Mouse (Mus musculus) forebrain, embryonic 10.5 days (tissue): Measurements from ENCODE around the gene Utp15. TPM values are rescaled to one million over a fixed set of nuclear protein-coding genes. Genes with fewer than 3 reads are reported as not detected.

Source experiments
- DNase-seq: peaks from one replicate; pipeline ENCODE4 v3.0.0-alpha.2; 2017; ENCODE audit warnings: low spot score; ENCODE audit errors: extremely low spot score
- H3K27ac ChIP-seq: fragments of 300-500 bp; sonication (generic); 2 replicates; pipeline ENCODE4 v1.5.1; 2016; ENCODE audit warnings: mild to moderate bottlenecking
- H3K27me3 ChIP-seq: fragments of 300-500 bp; sonication (generic); 2 replicates; pipeline ENCODE4 v1.6.1; 2016; ENCODE audit warnings: mild to moderate bottlenecking; ENCODE audit not compliant: poor library complexity, severe bottlenecking
- H3K36me3 ChIP-seq: fragments of 300-500 bp; sonication (generic); replicated peaks from 2 replicates; pipeline ENCODE4 v1.6.1; 2016; ENCODE audit warnings: mild to moderate bottlenecking, moderate library complexity
- H3K4me1 ChIP-seq: fragments of 300-500 bp; sonication (generic); 2 replicates; pipeline ENCODE4 v1.6.1; 2016
- H3K4me3 ChIP-seq: fragments of 300-500 bp; sonication (generic); 2 replicates; pipeline ENCODE4 v1.5.1; 2016; ENCODE audit warnings: mild to moderate bottlenecking, moderate library complexity
- H3K9me3 ChIP-seq: fragments of 300-500 bp; sonication (generic); 2 replicates; pipeline ENCODE4 v1.6.1; 2016; ENCODE audit warnings: mild to moderate bottlenecking, moderate library complexity
- WGBS: fragments of 180-500 bp; shearing (Covaris S2); methylation state at CpG from one replicate; pipeline ENCODE4 v1.1.7; 2016; 5-methylcytosine and 5-hydroxymethylcytosine counted together
- polyA plus RNA-seq: library from polyadenylated mRNA; unstranded; fragments of >200 nt; fragmentation: Nextera tagmentation; extraction: Ambion mirVana; gene quantifications from 2 replicates; pipeline ENCODE4 v1.2.1, GENCODE M21; 2016

The Utp15 gene
- polyA plus RNA-seq, 1 experiment from 2014 or later, result 50.7 TPM

DNA sequence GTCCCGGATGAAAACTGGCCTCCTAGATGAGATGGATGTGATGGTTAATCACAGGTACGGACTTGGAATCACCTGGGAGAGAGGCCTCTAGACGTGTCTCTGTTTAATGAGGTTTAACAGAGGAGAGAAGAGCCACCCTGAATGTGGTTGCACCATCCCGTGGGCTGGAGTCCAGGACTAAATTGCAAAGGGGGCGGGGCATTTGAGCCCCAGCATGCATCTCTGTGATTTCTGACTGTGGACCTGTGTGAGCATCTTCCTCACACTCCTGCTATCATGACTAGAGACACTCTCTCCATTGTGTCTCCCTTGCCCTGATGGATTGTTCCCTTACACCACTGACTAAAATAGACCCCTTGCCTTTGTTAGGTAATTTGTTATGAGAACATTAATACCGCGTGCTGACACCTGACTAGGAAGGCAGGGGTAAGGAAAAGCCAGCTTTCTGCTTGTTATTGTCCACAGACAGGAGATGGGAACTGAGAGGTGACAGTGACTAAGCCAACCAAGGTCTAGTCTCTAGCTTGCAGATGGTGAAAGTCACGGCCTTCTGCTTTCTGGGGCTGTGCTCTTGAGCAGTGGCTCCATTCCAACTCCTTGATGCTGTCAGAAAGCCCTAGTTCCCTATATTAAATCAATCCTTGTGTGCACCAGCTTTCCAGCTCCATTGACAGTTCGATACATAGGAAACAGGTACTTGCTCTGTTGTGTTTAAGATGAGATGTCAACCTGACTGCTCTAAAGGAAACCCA, 21.1 kb downstream of the Utp15 start:
- 76% methylated on average over 9 of the region's 9 CpGs for WGBS
- H3K4me1 ChIP-seq, result no peaks in the 10 kb centered on the region
- no peak overlapping the region for H3K4me3 ChIP-seq
- H3K9me3 ChIP-seq, result no peaks in the 10 kb centered on the region
- peaks cover 3% of the 10 kb centered on the region; the same call in 1 of the 2 replicates for H3K36me3 ChIP-seq
- H3K27ac ChIP-seq, result no peak overlapping the region
- DNase-seq, result no peak
- H3K27me3 ChIP-seq, result no peaks in the 10 kb centered on the region

DNA sequence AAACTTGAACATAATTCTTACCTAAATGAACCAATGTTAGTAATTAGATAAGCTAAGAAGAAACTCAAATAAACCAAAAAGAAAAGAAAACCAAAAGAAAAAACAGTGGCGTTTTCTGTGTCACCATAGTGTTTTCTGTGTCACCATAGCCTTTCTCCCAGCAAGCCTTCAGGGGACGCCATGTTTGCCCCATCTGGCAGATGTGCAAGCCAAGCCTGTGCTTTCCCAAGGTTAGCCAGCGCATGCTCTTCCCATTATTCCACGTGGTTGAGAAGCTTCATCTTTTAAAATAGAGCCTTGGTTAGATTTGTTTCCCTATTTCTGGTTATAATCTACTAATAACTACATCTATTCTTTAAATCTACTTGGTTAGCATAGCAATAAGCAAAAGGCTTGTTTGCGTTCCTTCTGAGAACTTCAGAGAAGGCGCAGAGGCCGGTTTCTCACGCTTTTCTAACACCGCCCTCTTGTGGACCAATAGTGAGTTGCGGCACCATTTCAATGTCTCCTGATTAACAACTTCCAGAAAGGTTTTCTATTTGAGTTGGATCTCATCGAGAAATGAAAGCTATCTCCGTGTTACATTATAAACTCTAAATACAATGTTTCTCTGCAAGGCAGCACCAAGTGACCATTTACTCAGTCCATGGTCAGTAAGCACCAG, 22.7 kb downstream of the Utp15 start:
- Histone ChIP-seq H3K9me3 (no peaks in the 10 kb centered on the region), H3K27me3 (no peaks in the 10 kb centered on the region), H3K4me1 (no peaks in the 10 kb centered on the region), H3K4me3 (no peak overlapping the region), H3K27ac (no peak overlapping the region), H3K36me3 (no peaks in the 10 kb centered on the region)
- DNase-seq, result peak; percentile 65
- 24% methylated on average over 12 of the region's 12 CpGs for WGBS

- 82% methylated on average over 6 of the region's 6 CpGs for WGBS
These were observed 27.4 kb downstream of the Utp15 start for GRCm38 (mm10) chr13:98235451-98235850.

GRCm38 (mm10) chr13:98230511-98230910, 32.3 kb downstream of the Utp15 start:
- 95% methylated on average over 1 of the region's 1 CpGs for WGBS
- Histone ChIP-seq H3K27ac (no peak overlapping the region), H3K9me3 (no peaks in the 10 kb centered on the region), H3K4me1 (peaks cover 11% of the 10 kb centered on the region), H3K36me3 (no peaks in the 10 kb centered on the region), H3K4me3 (no peak overlapping the region), H3K27me3 (no peaks in the 10 kb centered on the region)
- no peak for DNase-seq

More at GRCm38 (mm10) chr13:98235451-98235850, 27.4 kb downstream of the Utp15 start:
- Histone ChIP-seq H3K4me3 (no peak overlapping the region), H3K4me1 (no peaks in the 10 kb centered on the region), H3K27me3 (no peaks in the 10 kb centered on the region), H3K9me3 (no peaks in the 10 kb centered on the region), H3K27ac (no peak overlapping the region), H3K36me3 (no peaks in the 10 kb centered on the region)
- DNase-seq, result no peak

- Histone ChIP-seq H3K9me3 (no peaks in the 10 kb centered on the region), H3K27ac (no peak overlapping the region), H3K36me3 (no peaks in the 10 kb centered on the region), H3K4me1 (peaks cover 16% of the 10 kb centered on the region), H3K27me3 (peaks cover 6% of the 10 kb centered on the region; the same call in 1 of the 2 replicates), H3K4me3 (no peak overlapping the region)
- 84% methylated on average over 2 of the region's 2 CpGs for WGBS
- no peak for DNase-seq
These were observed 36.6 kb downstream of the Utp15 start for GRCm38 (mm10) chr13:98226225-98226624.

GRCm38 (mm10) chr13:98222848-98223247, 40.0 kb downstream of the Utp15 start:
- no peaks in the 10 kb centered on the region for H3K36me3 ChIP-seq
- H3K9me3 ChIP-seq, result no peaks in the 10 kb centered on the region
- DNase-seq, result peak; percentile 43
- H3K4me3 ChIP-seq, result no peak overlapping the region
- peaks cover 6% of the 10 kb centered on the region; the same call in 1 of the 2 replicates for H3K27me3 ChIP-seq
- peak overlapping the region; percentile 51; the same call in 1 of the 2 replicates for H3K27ac ChIP-seq
- peaks cover 5% of the 10 kb centered on the region; the same call in 1 of the 2 replicates for H3K4me1 ChIP-seq
- WGBS, result 38% methylated on average over 12 of the region's 12 CpGs

DNA sequence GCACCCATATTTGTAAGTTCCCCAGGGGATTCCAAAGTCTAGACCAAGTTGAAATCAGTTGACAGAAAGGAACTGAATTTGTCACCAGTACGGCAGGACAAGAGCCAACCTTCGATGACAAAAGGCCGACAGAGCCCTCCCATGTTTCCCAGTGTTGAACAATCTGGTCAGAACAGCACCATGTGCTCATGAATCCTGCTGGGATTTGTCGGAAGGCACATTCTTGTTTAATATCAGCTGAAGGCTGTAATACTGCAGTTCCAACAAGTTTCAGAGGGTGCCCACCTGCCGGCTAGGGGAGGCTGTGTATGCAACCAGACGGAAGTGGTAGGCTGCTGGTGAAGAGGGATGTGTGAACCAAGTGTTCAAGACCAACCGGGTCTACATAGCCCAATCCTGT, 52.7 kb downstream of the Utp15 start:
- H3K4me1 ChIP-seq, result peaks cover 18% of the 10 kb centered on the region
- no peak for DNase-seq
- no peaks in the 10 kb centered on the region for H3K36me3 ChIP-seq
- no peaks in the 10 kb centered on the region for H3K9me3 ChIP-seq
- 89% methylated on average over 7 of the region's 7 CpGs for WGBS
- no peak overlapping the region for H3K27ac ChIP-seq
- H3K27me3 ChIP-seq, result peaks cover 30% of the 10 kb centered on the region
- no peak overlapping the region for H3K4me3 ChIP-seq

GRCm38 (mm10) chr13:98208842-98209241, 54.0 kb downstream of the Utp15 start:
- peak; percentile 37 for DNase-seq
- no peak overlapping the region for H3K27ac ChIP-seq
- peaks cover 42% of the 10 kb centered on the region for H3K27me3 ChIP-seq
- no peaks in the 10 kb centered on the region for H3K9me3 ChIP-seq
- peaks cover 23% of the 10 kb centered on the region for H3K4me1 ChIP-seq
- WGBS, result 40% methylated on average over 9 of the region's 9 CpGs
- H3K4me3 ChIP-seq, result no peak overlapping the region
- H3K36me3 ChIP-seq, result no peaks in the 10 kb centered on the region

DNA sequence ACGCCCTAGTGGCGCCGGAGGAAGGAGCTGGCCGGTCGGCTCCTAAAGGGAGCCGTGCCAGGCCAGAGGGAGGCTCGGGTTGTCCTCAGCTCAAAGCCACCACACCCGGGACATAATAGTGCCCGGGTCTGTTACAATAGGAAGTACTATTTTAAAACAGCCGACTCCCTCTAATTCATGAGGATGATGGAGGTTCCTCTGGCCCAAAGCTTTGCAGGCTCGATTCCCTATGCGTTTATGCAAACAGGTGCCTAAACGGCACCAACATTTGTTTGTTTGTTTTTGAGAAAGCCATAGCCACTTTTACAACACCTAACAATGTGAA, 56.3 kb downstream of the Utp15 start:
- 3% methylated on average over 13 of the region's 13 CpGs for WGBS
- H3K9me3 ChIP-seq, result no peaks in the 10 kb centered on the region
- peak overlapping the region; percentile 72 for H3K4me3 ChIP-seq
- H3K36me3 ChIP-seq, result no peaks in the 10 kb centered on the region
- H3K27me3 ChIP-seq, result peaks cover 47% of the 10 kb centered on the region
- DNase-seq, result no peak
- H3K27ac ChIP-seq, result peak overlapping the region; percentile 90
- peaks cover 26% of the 10 kb centered on the region for H3K4me1 ChIP-seq

GRCm38 (mm10) chr13:98205771-98206545, 56.9 kb downstream of the Utp15 start, which contains the start of gene Arhgef28:
TSS of gene Arhgef28 (minus strand) at chr13:98206439.
- no peaks in the 10 kb centered on the region for H3K36me3 ChIP-seq
- H3K27me3 ChIP-seq, result peaks cover 47% of the 10 kb centered on the region
- H3K4me3 ChIP-seq, result peak within 1 kb of the TSS; percentile 72
- H3K9me3 ChIP-seq, result no peaks in the 10 kb centered on the region
- WGBS, result under 1% methylated on average over 57 of the region's 76 CpGs
- peaks cover 31% of the 10 kb centered on the region for H3K4me1 ChIP-seq
- peak within 1 kb of the TSS; percentile 90 for H3K27ac ChIP-seq
- DNase-seq, result peak; percentile 75

DNA sequence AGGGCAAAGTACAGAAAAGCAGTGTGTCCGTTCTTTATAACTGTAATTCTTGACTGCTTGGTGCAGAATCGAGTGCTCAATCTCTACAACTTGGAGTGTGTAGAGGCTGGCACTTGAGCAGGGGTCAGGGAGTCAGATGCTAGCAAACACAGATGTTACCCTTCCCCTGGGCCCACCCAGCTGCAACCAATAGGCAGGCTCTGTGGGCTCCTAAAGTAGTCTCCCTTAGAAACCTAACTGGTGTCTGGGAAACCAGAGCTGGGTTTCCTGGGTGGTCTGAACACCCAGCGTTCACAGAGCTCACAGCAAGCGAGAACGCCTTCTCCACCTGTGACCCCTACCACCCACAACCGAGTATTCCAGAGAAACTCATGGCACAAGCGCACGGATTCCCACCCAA, 57.7 kb downstream of the Utp15 start:
- peak; percentile 18 for DNase-seq
- H3K27ac ChIP-seq, result peak overlapping the region; percentile 90; the same call in 1 of the 2 replicates
- H3K36me3 ChIP-seq, result no peaks in the 10 kb centered on the region
- peaks cover 33% of the 10 kb centered on the region for H3K4me1 ChIP-seq
- peak overlapping the region; percentile 72 for H3K4me3 ChIP-seq
- peaks cover 47% of the 10 kb centered on the region for H3K27me3 ChIP-seq
- H3K9me3 ChIP-seq, result no peaks in the 10 kb centered on the region
- WGBS, result 28% methylated on average over 8 of the region's 8 CpGs

DNA sequence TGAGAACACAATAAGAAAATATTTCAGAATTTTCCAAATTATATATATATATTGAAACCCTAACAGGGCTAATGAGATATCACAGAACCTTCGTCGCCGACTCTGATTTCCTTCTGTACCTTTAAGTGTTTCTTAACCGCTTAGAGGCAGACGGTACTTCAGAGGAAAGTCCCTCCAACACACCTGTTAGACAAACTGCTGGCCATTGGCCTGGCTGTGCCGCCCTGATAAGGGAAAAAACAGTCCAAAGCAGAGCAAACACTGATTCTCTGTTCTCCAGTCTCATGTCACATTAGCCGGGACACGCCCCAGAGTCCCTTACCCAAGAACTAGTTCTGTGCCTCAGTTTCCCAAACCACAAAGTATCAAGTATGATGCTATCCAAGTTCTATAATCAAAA, 58.5 kb downstream of the Utp15 start:
- Histone ChIP-seq H3K9me3 (no peaks in the 10 kb centered on the region), H3K36me3 (no peaks in the 10 kb centered on the region), H3K27me3 (peaks cover 47% of the 10 kb centered on the region), H3K4me3 (no peak overlapping the region), H3K27ac (no peak overlapping the region), H3K4me1 (peaks cover 33% of the 10 kb centered on the region)
- no peak for DNase-seq
- 91% methylated on average over 8 of the region's 8 CpGs for WGBS
